Comparison of ENCODE assay signal across 25 mouse cellular contexts in the genomic region with DNA sequence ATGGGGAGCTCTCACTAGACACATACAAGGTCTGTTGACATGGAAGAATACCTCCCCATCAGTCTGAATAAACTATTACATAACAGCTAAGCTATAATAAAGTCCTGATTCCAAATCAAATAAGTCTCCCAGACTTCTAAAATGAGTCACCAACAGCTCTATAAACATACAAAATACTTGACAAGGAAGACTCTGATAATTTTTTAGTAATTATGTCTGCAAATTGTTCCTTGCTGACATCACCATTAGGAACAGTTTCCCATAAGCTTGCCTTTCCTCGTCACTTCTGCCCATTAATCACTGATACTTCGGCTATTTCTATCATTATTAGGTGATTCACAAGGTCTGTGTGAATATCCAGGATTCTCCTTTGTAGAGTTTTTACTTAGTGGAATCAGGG.
A peak's percentile ranks its signal among the peaks of the same experiment; 100 is the strongest.
DNase-seq lines count a peak whose midpoint lies in the region; ATAC-seq and TF ChIP-seq lines count a peak whose summit lies in the region.
"Had no signal": no experiment of that assay in that cellular context is flagged by ENCODE, and none has a peak within 500 bp of the region (broad histone marks: within the 10 kb centered on the region; RNA-seq: fewer than 3 reads in every experiment).

No protein-coding gene starts in this region.

- ATAC-seq in heart, embryonic 15.5 days (replicated peaks; ENCODE audit: insufficient number of reproducible peaks, insufficient read depth, low FRiP score, low read depth): no peak
- peak; percentile 5; the same call in 1 of the 2 replicates for ATAC-seq in lung, embryonic 16.5 days (ENCODE audit: low read depth)
- ATAC-seq: forebrain, embryonic 13.5 days; hindbrain, postnatal 0 days; intestine, embryonic 15.5 days; midbrain, embryonic 13.5 days had no signal

- no peak overlapping the region for H3K4me2 ChIP-seq in heart, embryonic 15.5 days
- H3K4me2 ChIP-seq in lung, embryonic 16.5 days (ENCODE audit: low read depth, low read length): no peak overlapping the region
- H3K4me2 ChIP-seq: embryonic facial prominence, embryonic 15.5 days; forebrain, embryonic 13.5 days; hindbrain, embryonic 12.5 days; intestine, embryonic 15.5 days; limb, embryonic 13.5 days; liver, embryonic 13.5 days; midbrain, embryonic 13.5 days; stomach, embryonic 15.5 days had no signal

- no peak for DNase-seq in heart, adult 9 months (ENCODE audit: low spot score in 2 of 2)
- no peak for DNase-seq in lung, postnatal 36 days
- no peak for DNase-seq in T-cell, adult 2 months (ENCODE audit: low spot score)
- DNase-seq: adrenal gland, postnatal 10 days; cerebellum, adult 8-10 months; cerebellum, postnatal 25 days; gastrocnemius, postnatal 14 days; heart, postnatal 14 days; kidney, adult 2 months; kidney, postnatal 4 days; liver, embryonic 13.5 days had no signal

- H3K4me3 ChIP-seq in heart, embryonic 15.5 days: no peak overlapping the region
- no peak overlapping the region for H3K4me3 ChIP-seq in lung, embryonic 16.5 days (ENCODE audit: low read length)
- no peak overlapping the region for H3K4me3 ChIP-seq in embryonic fibroblast, embryonic 13.5 days (ENCODE audit: insufficient read depth, low read length)
- H3K4me3 ChIP-seq: embryonic facial prominence, embryonic 10.5 days; embryonic facial prominence, embryonic 15.5 days; forebrain, embryonic 13.5 days; hindbrain, embryonic 12.5 days; intestine, embryonic 15.5 days; limb, embryonic 13.5 days; liver, embryonic 13.5 days; midbrain, embryonic 13.5 days; stomach, embryonic 15.5 days had no signal

- H3K9ac ChIP-seq in heart, embryonic 15.5 days: no peak overlapping the region
- H3K9ac ChIP-seq in lung, embryonic 16.5 days (ENCODE audit: low read length): no peak overlapping the region
- H3K9ac ChIP-seq: embryonic facial prominence, embryonic 15.5 days; forebrain, embryonic 13.5 days; hindbrain, embryonic 12.5 days; intestine, embryonic 15.5 days; limb, embryonic 13.5 days; liver, embryonic 13.5 days; midbrain, embryonic 13.5 days; stomach, embryonic 15.5 days had no signal

- H3K4me1 ChIP-seq in heart, embryonic 15.5 days (replicated peaks): peaks cover 27% of the 10 kb centered on the region
- peaks cover 21% of the 10 kb centered on the region for H3K4me1 ChIP-seq in lung, embryonic 16.5 days (replicated peaks; ENCODE audit: control insufficient read depth, insufficient read depth, low read length)
- H3K4me1 ChIP-seq in embryonic fibroblast, embryonic 13.5 days (ENCODE audit: control insufficient read depth, insufficient read depth, low read length): peaks cover 19% of the 10 kb centered on the region
- H3K4me1 ChIP-seq: forebrain, embryonic 13.5 days; hindbrain, embryonic 12.5 days; intestine, embryonic 15.5 days; liver, embryonic 13.5 days; midbrain, embryonic 13.5 days had no signal

- H3K9me3 ChIP-seq in heart, embryonic 15.5 days (replicated peaks): no peaks in the 10 kb centered on the region
- no peaks in the 10 kb centered on the region for H3K9me3 ChIP-seq in lung, embryonic 16.5 days (ENCODE audit: control insufficient read depth, low read length)
- H3K9me3 ChIP-seq: embryonic facial prominence, embryonic 10.5 days; embryonic facial prominence, embryonic 15.5 days; forebrain, embryonic 13.5 days; hindbrain, embryonic 12.5 days; intestine, embryonic 15.5 days; limb, embryonic 13.5 days; liver, embryonic 13.5 days; midbrain, embryonic 13.5 days; stomach, embryonic 15.5 days had no signal

- peak overlapping the region; percentile 34; the same call in 1 of the 2 replicates for H3K27ac ChIP-seq in heart, embryonic 15.5 days
- peak overlapping the region; percentile 67; the same call in 1 of the 2 replicates for H3K27ac ChIP-seq in lung, embryonic 16.5 days (ENCODE audit: low read length)
- peak overlapping the region; percentile 85 for H3K27ac ChIP-seq in embryonic fibroblast, embryonic 13.5 days (ENCODE audit: insufficient read depth, low read length)
- H3K27ac ChIP-seq: embryonic facial prominence, embryonic 10.5 days; embryonic facial prominence, embryonic 15.5 days; forebrain, embryonic 13.5 days; hindbrain, embryonic 12.5 days; hindbrain, postnatal 0 days; intestine, embryonic 15.5 days; limb, embryonic 13.5 days; liver, embryonic 13.5 days; macrophage; midbrain, embryonic 13.5 days; stomach, embryonic 15.5 days had no signal

- 68% methylated on average over 2 of the region's 2 CpGs for WGBS in heart, embryonic 15.5 days
- 56% methylated on average over 2 of the region's 2 CpGs for WGBS in lung, embryonic 16.5 days

- no peak for TF ChIP-seq POLR2A in embryonic fibroblast, embryonic 13.5 days (IDR thresholded peaks at IDR 0.05; ENCODE audit: low read depth, low read length)

- no peak for TF ChIP-seq CTCF in embryonic fibroblast, embryonic 13.5 days (IDR thresholded peaks at IDR 0.05; ENCODE audit: borderline replicate concordance, insufficient read depth, low read length)

- H3K27me3 ChIP-seq in heart, embryonic 15.5 days: no peaks in the 10 kb centered on the region
- no peaks in the 10 kb centered on the region for H3K27me3 ChIP-seq in lung, embryonic 16.5 days (ENCODE audit: control insufficient read depth, insufficient read depth, low read depth, low read length)
- H3K27me3 ChIP-seq: CH12.LX; embryonic facial prominence, embryonic 15.5 days; forebrain, embryonic 13.5 days; hindbrain, embryonic 12.5 days; intestine, embryonic 15.5 days; limb, embryonic 13.5 days; liver, embryonic 13.5 days; midbrain, embryonic 13.5 days; stomach, embryonic 15.5 days had no signal

- H3K36me3 ChIP-seq in heart, embryonic 15.5 days: no peaks in the 10 kb centered on the region
- no peaks in the 10 kb centered on the region for H3K36me3 ChIP-seq in lung, embryonic 16.5 days (ENCODE audit: control insufficient read depth, insufficient read depth, low read length)
- H3K36me3 ChIP-seq: embryonic facial prominence, embryonic 10.5 days; embryonic facial prominence, embryonic 15.5 days; hindbrain, embryonic 12.5 days; intestine, embryonic 15.5 days; limb, embryonic 13.5 days; liver, embryonic 13.5 days; midbrain, embryonic 13.5 days; stomach, embryonic 15.5 days had no signal

Comparison
In these comparisons a context has a peak if more than half of its experiments do, and no peak if none do; other contexts are left out.
1. H3K27ac ChIP-seq: peak in every context shown above with its lines; median percentile 85 in embryonic fibroblast, embryonic 13.5 days; 67 in lung, embryonic 16.5 days; 34 in heart, embryonic 15.5 days.